Mouse (Mus musculus) limb, embryonic 11.5 days (tissue): ENCODE data around the gene Tmem88b. TPM values are rescaled to one million over a fixed set of nuclear protein-coding genes. Genes with fewer than 3 reads are reported as not detected.

ENCODE experiments used
- ATAC-seq: fragments of 200-750 bp; cut with Nextera tagmentation; 2 replicates; pipeline ENCODE4 v1.8.0; 2017; ENCODE audit warnings: low read depth; ENCODE audit not compliant: insufficient number of reproducible peaks, low FRiP score, low TSS enrichment
- DNase-seq: peaks from one replicate; pipeline ENCODE4 v3.0.0-alpha.2; 2015; ENCODE audit warnings: low spot score
- H3K27ac ChIP-seq: fragments of 300-500 bp; sonication (generic); replicated peaks from 2 replicates; pipeline ENCODE4 v1.5.1; 2014; ENCODE audit warnings: low read depth, mild to moderate bottlenecking, low read length
- H3K27me3 ChIP-seq: fragments of 300-500 bp; sonication (generic); 2 replicates; pipeline ENCODE4 v1.6.1; 2014; ENCODE audit warnings: mild to moderate bottlenecking, low read length, mixed read lengths; ENCODE audit not compliant: control insufficient read depth, insufficient read depth
- H3K36me3 ChIP-seq: fragments of 300-500 bp; sonication (generic); 2 replicates; pipeline ENCODE4 v1.6.1; 2014; ENCODE audit warnings: mild to moderate bottlenecking, low read length, moderate library complexity, mixed read lengths; ENCODE audit not compliant: control insufficient read depth, insufficient read depth
- H3K4me1 ChIP-seq: fragments of 300-500 bp; sonication (generic); 2 replicates; pipeline ENCODE4 v1.6.1; 2014; ENCODE audit warnings: low read length, mixed read lengths; ENCODE audit not compliant: control insufficient read depth, insufficient read depth
- H3K4me2 ChIP-seq: fragments of 300-500 bp; sonication (generic); 2 replicates; pipeline ENCODE4 v1.6.1; 2014; ENCODE audit warnings: low read depth, mild to moderate bottlenecking, moderate library complexity; ENCODE audit not compliant: severe bottlenecking
- H3K4me3 ChIP-seq: fragments of 300-500 bp; sonication (generic); 2 replicates; pipeline ENCODE4 v1.5.1; 2014; ENCODE audit warnings: low read depth, low read length
- H3K9ac ChIP-seq: fragments of 300-500 bp; sonication (generic); 2 replicates; pipeline ENCODE4 v1.6.1; 2014; ENCODE audit warnings: mild to moderate bottlenecking, low read length
- H3K9me3 ChIP-seq: fragments of 300-500 bp; sonication (generic); 2 replicates; pipeline ENCODE4 v1.6.1; 2016; ENCODE audit warnings: low read length; ENCODE audit not compliant: control insufficient read depth
- WGBS: fragments of 180-500 bp; shearing (Covaris S2); extraction: QIAGEN DNeasy Blood & Tissue Kit; methylation state at CpG from one replicate; pipeline ENCODE4 v1.1.7; 2014; 5-methylcytosine and 5-hydroxymethylcytosine counted together
- polyA plus RNA-seq: library from polyadenylated mRNA; unstranded; fragments of >200 nt; fragmentation: Nextera tagmentation; extraction: Ambion mirVana; gene quantifications from 2 replicates; pipeline ENCODE4 v1.2.1, GENCODE M21; 2014

Tmem88b gene
- polyA plus RNA-seq, 1 experiment from 2014 or later, result 0.19 TPM

GRCm38 (mm10) chr4:155823443-155823842, 37.8 kb upstream of the Tmem88b start:
- Histone ChIP-seq H3K4me2 (no peak overlapping the region), H3K27ac (no peak overlapping the region), H3K4me1 (no peaks in the 10 kb centered on the region), H3K27me3 (no peaks in the 10 kb centered on the region), H3K36me3 (peaks cover 45% of the 10 kb centered on the region), H3K9ac (no peak overlapping the region), H3K9me3 (no peaks in the 10 kb centered on the region), H3K4me3 (no peak overlapping the region)
- no peak for ATAC-seq
- no peak for DNase-seq
- 96% methylated on average over 16 of the region's 16 CpGs for WGBS

- no peaks in the 10 kb centered on the region for H3K9me3 ChIP-seq
- no peak overlapping the region for H3K27ac ChIP-seq
- 82% methylated on average over 7 of the region's 7 CpGs for WGBS
- DNase-seq, result peak; percentile 51
- H3K4me3 ChIP-seq, result no peak overlapping the region
- H3K9ac ChIP-seq, result no peak overlapping the region
- H3K4me2 ChIP-seq, result no peak overlapping the region
- no peak for ATAC-seq
- no peaks in the 10 kb centered on the region for H3K27me3 ChIP-seq
- no peaks in the 10 kb centered on the region for H3K4me1 ChIP-seq
- H3K36me3 ChIP-seq, result peaks cover 55% of the 10 kb centered on the region
Observed at GRCm38 (mm10) chr4:155821025-155821424, 35.4 kb upstream of the Tmem88b start.

- Histone ChIP-seq H3K9ac (no peak overlapping the region), H3K27me3 (no peaks in the 10 kb centered on the region), H3K4me2 (no peak overlapping the region), H3K4me3 (no peak overlapping the region), H3K4me1 (peaks cover 9% of the 10 kb centered on the region), H3K27ac (no peak overlapping the region), H3K9me3 (no peaks in the 10 kb centered on the region), H3K36me3 (peaks cover 51% of the 10 kb centered on the region)
- 93% methylated on average over 4 of the region's 4 CpGs for WGBS
- DNase-seq (no peak), ATAC-seq (no peak)
Observed at GRCm38 (mm10) chr4:155817533-155817932, 31.9 kb upstream of the Tmem88b start.

GRCm38 (mm10) chr4:155812665-155813181, 27.0 kb upstream of the Tmem88b start:
- H3K36me3 ChIP-seq, result peaks cover 40% of the 10 kb centered on the region
- H3K9ac ChIP-seq, result peak overlapping the region; percentile 99
- DNase-seq, result peak; percentile 47
- peak; percentile 19; the same call in 1 of the 2 replicates for ATAC-seq
- no peaks in the 10 kb centered on the region for H3K9me3 ChIP-seq
- WGBS, result under 1% methylated on average over 49 of the region's 49 CpGs
- H3K4me2 ChIP-seq, result peak overlapping the region; percentile 89
- no peaks in the 10 kb centered on the region for H3K27me3 ChIP-seq
- peak overlapping the region; percentile 79 for H3K27ac ChIP-seq
- peaks cover 9% of the 10 kb centered on the region for H3K4me1 ChIP-seq
- peak overlapping the region; percentile 100 for H3K4me3 ChIP-seq

- Histone ChIP-seq H3K4me2 (peak within 1 kb of the TSS; percentile 89), H3K4me1 (peaks cover 9% of the 10 kb centered on the region), H3K27me3 (no peaks in the 10 kb centered on the region), H3K4me3 (peak within 1 kb of the TSS; percentile 100), H3K9ac (peak within 1 kb of the TSS; percentile 99), H3K36me3 (peaks cover 41% of the 10 kb centered on the region), H3K27ac (peak within 1 kb of the TSS; percentile 90), H3K9me3 (no peaks in the 10 kb centered on the region)
- ATAC-seq, result peak; percentile 98
- DNase-seq, result peak; percentile 96
- under 1% methylated on average over 58 of the region's 60 CpGs for WGBS
Observed at GRCm38 (mm10) chr4:155811929-155812664, 26.4 kb upstream of the Tmem88b start, which contains the start of gene Ccnl2. TSS of gene Ccnl2 (plus strand) at chr4:155812489.

- H3K27me3 ChIP-seq, result no peaks in the 10 kb centered on the region
- no peak for ATAC-seq
- 91% methylated on average over 3 of the region's 3 CpGs for WGBS
- no peak overlapping the region for H3K27ac ChIP-seq
- H3K36me3 ChIP-seq, result peaks cover 23% of the 10 kb centered on the region
- H3K4me3 ChIP-seq, result no peak overlapping the region
- no peaks in the 10 kb centered on the region for H3K9me3 ChIP-seq
- no peak for DNase-seq
- H3K4me2 ChIP-seq, result no peak overlapping the region
- H3K9ac ChIP-seq, result no peak overlapping the region
- H3K4me1 ChIP-seq, result peaks cover 9% of the 10 kb centered on the region; the same call in 1 of the 2 replicates
Observed at GRCm38 (mm10) chr4:155807841-155808240, 22.2 kb upstream of the Tmem88b start.

GRCm38 (mm10) chr4:155803340-155804041, 17.8 kb upstream of the Tmem88b start:
- peak overlapping the region; percentile 74 for H3K9ac ChIP-seq
- no peak overlapping the region for H3K27ac ChIP-seq
- H3K4me1 ChIP-seq, result peaks cover 9% of the 10 kb centered on the region; the same call in 1 of the 2 replicates
- H3K4me2 ChIP-seq, result peak overlapping the region; percentile 55
- peak; percentile 93 for ATAC-seq
- no peaks in the 10 kb centered on the region for H3K27me3 ChIP-seq
- H3K9me3 ChIP-seq, result no peaks in the 10 kb centered on the region
- peaks cover 11% of the 10 kb centered on the region for H3K36me3 ChIP-seq
- H3K4me3 ChIP-seq, result peak overlapping the region; percentile 82
- DNase-seq, result peak; percentile 99
- under 1% methylated on average over 56 of the region's 58 CpGs for WGBS

- H3K36me3 ChIP-seq, result peaks cover 4% of the 10 kb centered on the region; the same call in 1 of the 2 replicates
- H3K4me3 ChIP-seq, result peak within 1 kb of the TSS; percentile 82
- peaks cover 9% of the 10 kb centered on the region; the same call in 1 of the 2 replicates for H3K4me1 ChIP-seq
- H3K4me2 ChIP-seq, result peak within 1 kb of the TSS; percentile 55
- no peaks in the 10 kb centered on the region for H3K9me3 ChIP-seq
- ATAC-seq, result no peak
- no peaks in the 10 kb centered on the region for H3K27me3 ChIP-seq
- H3K9ac ChIP-seq, result peak within 1 kb of the TSS; percentile 74
- DNase-seq, result peak; percentile 34
- WGBS, result 10% methylated on average over 12 of the region's 12 CpGs
- no peak within 1 kb of the TSS for H3K27ac ChIP-seq
Observed at GRCm38 (mm10) chr4:155802741-155803339, 17.2 kb upstream of the Tmem88b start, which contains the start of gene Mrpl20. TSS of gene Mrpl20 (plus strand) at chr4:155802878.
